Mouse (Mus musculus) kidney, embryonic 16.5 days (tissue): ENCODE measurements around the gene Prepl. TPM values are rescaled to one million over a fixed set of nuclear protein-coding genes. Genes with fewer than 3 reads are reported as not detected.

Source experiments
- ATAC-seq: fragments of 200-750 bp; cut with Nextera tagmentation; 2 replicates; pipeline ENCODE4 v1.8.0; 2017; ENCODE audit warnings: moderate TSS enrichment; ENCODE audit not compliant: low FRiP score, low TSS enrichment
- H3K27ac ChIP-seq: fragments of 300-500 bp; sonication (generic); 2 replicates; pipeline ENCODE4 v1.5.1; 2014; ENCODE audit warnings: low read length
- H3K27me3 ChIP-seq: fragments of 300-500 bp; sonication (generic); 2 replicates; pipeline ENCODE4 v1.6.1; 2014; ENCODE audit warnings: low read length, control low read depth, mixed read lengths; ENCODE audit not compliant: insufficient read depth
- H3K36me3 ChIP-seq: fragments of 300-500 bp; sonication (generic); 2 replicates; pipeline ENCODE4 v1.6.1; 2014; ENCODE audit warnings: low read length, control low read depth, mixed read lengths; ENCODE audit not compliant: insufficient read depth
- H3K4me1 ChIP-seq: fragments of 300-500 bp; sonication (generic); 2 replicates; pipeline ENCODE4 v1.6.1; 2014; ENCODE audit warnings: low read length, control low read depth, mixed read lengths; ENCODE audit not compliant: insufficient read depth
- H3K4me2 ChIP-seq: fragments of 300-500 bp; sonication (generic); replicated peaks from 2 replicates; pipeline ENCODE4 v1.6.1; 2014; ENCODE audit warnings: low read depth, low read length
- H3K4me3 ChIP-seq: fragments of 300-500 bp; sonication (generic); 2 replicates; pipeline ENCODE4 v1.5.1; 2014; ENCODE audit warnings: mild to moderate bottlenecking, low read length
- H3K9ac ChIP-seq: fragments of 300-500 bp; sonication (generic); replicated peaks from 2 replicates; pipeline ENCODE4 v1.6.1; 2014; ENCODE audit warnings: low read length
- H3K9me3 ChIP-seq: fragments of 300-500 bp; sonication (generic); 2 replicates; pipeline ENCODE4 v1.6.1; 2016; ENCODE audit warnings: low read length, control low read depth
- WGBS: fragments of 180-500 bp; shearing (Covaris S2); extraction: QIAGEN DNeasy Blood & Tissue Kit; methylation state at CpG from one replicate; pipeline ENCODE4 v1.1.7; 2014; 5-methylcytosine and 5-hydroxymethylcytosine counted together
- polyA plus RNA-seq: library from polyadenylated mRNA; unstranded; fragments of >200 nt; fragmentation: Nextera tagmentation; extraction: Ambion mirVana; gene quantifications from 2 replicates; pipeline ENCODE4 v1.2.1, GENCODE M21; 2015

The Prepl gene
- polyA plus RNA-seq, 1 experiment from 2014 or later, result 33.0 TPM

DNA sequence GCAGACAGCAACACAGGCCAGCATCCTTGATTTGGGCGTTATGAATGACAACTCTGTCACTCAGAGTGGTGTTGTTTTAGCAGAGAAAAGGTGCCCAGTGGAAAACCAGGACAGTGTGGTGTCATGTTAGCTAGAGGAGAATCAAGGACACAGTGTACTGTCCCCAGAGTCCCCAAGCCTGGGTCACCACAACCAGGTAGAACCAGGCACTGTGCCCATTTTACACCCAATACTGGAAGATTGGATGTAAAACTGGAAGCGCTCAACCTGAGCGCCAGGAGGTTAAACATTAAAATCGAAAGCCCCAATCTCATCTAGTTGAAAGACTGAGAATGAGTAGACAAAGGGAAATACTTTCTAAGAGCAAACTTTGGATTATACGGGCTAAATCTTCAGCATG is 45.6 kb downstream of the Prepl start:
- H3K27ac ChIP-seq, result peak overlapping the region; percentile 92
- no peak overlapping the region for H3K4me3 ChIP-seq
- H3K4me2 ChIP-seq, result no peak overlapping the region
- H3K4me1 ChIP-seq, result peaks cover 25% of the 10 kb centered on the region
- WGBS, result 76% methylated on average over 5 of the region's 5 CpGs
- no peaks in the 10 kb centered on the region for H3K36me3 ChIP-seq
- no peaks in the 10 kb centered on the region for H3K27me3 ChIP-seq
- H3K9ac ChIP-seq, result no peak overlapping the region
- no peak for ATAC-seq
- no peaks in the 10 kb centered on the region for H3K9me3 ChIP-seq

DNA sequence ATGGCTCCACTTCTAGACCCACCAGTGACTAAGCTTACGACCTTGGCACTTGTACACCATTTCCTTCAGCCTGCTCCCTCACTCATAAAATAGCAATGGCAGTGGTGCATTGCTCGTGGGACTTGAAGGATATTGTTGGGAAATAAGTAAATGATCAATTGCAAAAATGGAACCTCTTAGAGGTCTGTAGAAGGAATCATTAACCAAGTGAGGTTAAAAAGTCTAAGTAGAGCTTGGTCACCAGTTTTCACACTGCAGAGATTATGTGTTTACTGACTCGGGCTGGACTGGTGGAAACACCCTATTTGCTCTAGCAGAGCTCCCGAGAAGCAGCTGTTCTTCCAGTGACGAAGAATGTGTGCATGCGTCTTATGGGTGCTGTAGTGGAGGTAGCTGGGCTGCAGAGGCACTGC is 46.6 kb downstream of the Prepl start:
- no peak overlapping the region for H3K9ac ChIP-seq
- no peak overlapping the region for H3K4me3 ChIP-seq
- H3K9me3 ChIP-seq, result no peaks in the 10 kb centered on the region
- WGBS, result 58% methylated on average over 6 of the region's 6 CpGs
- H3K4me1 ChIP-seq, result peaks cover 25% of the 10 kb centered on the region
- no peaks in the 10 kb centered on the region for H3K27me3 ChIP-seq
- peak; percentile 68 for ATAC-seq
- H3K36me3 ChIP-seq, result no peaks in the 10 kb centered on the region
- H3K4me2 ChIP-seq, result no peak overlapping the region
- H3K27ac ChIP-seq, result peak overlapping the region; percentile 92

GRCm38 (mm10) chr17:85042419-85042818 is 47.6 kb downstream of the Prepl start:
- Histone ChIP-seq H3K9ac (no peak overlapping the region), H3K4me1 (peaks cover 25% of the 10 kb centered on the region), H3K4me2 (no peak overlapping the region), H3K9me3 (no peaks in the 10 kb centered on the region), H3K27ac (peak overlapping the region; percentile 92), H3K27me3 (no peaks in the 10 kb centered on the region), H3K4me3 (no peak overlapping the region), H3K36me3 (no peaks in the 10 kb centered on the region)
- no peak for ATAC-seq
- WGBS, result 54% methylated on average over 6 of the region's 6 CpGs

- H3K36me3 ChIP-seq, result no peaks in the 10 kb centered on the region
- peak; percentile 80; the same call in 1 of the 2 replicates for ATAC-seq
- no peak overlapping the region for H3K9ac ChIP-seq
- H3K27me3 ChIP-seq, result no peaks in the 10 kb centered on the region
- no peak overlapping the region for H3K4me3 ChIP-seq
- peak overlapping the region; percentile 81 for H3K27ac ChIP-seq
- WGBS, result 47% methylated on average over 7 of the region's 7 CpGs
- no peaks in the 10 kb centered on the region for H3K9me3 ChIP-seq
- H3K4me1 ChIP-seq, result peaks cover 25% of the 10 kb centered on the region
- H3K4me2 ChIP-seq, result no peak overlapping the region
Measured at GRCm38 (mm10) chr17:85040913-85041312, 49.1 kb downstream of the Prepl start.

- H3K27me3 ChIP-seq, result no peaks in the 10 kb centered on the region
- H3K4me2 ChIP-seq, result no peak overlapping the region
- H3K4me3 ChIP-seq, result no peak overlapping the region
- H3K27ac ChIP-seq, result no peak overlapping the region
- no peak overlapping the region for H3K9ac ChIP-seq
- no peak for ATAC-seq
- 94% methylated on average over 5 of the region's 5 CpGs for WGBS
- no peaks in the 10 kb centered on the region for H3K9me3 ChIP-seq
- peaks cover 23% of the 10 kb centered on the region for H3K4me1 ChIP-seq
- H3K36me3 ChIP-seq, result no peaks in the 10 kb centered on the region
Measured at GRCm38 (mm10) chr17:85038761-85039160, 51.3 kb downstream of the Prepl start.

DNA sequence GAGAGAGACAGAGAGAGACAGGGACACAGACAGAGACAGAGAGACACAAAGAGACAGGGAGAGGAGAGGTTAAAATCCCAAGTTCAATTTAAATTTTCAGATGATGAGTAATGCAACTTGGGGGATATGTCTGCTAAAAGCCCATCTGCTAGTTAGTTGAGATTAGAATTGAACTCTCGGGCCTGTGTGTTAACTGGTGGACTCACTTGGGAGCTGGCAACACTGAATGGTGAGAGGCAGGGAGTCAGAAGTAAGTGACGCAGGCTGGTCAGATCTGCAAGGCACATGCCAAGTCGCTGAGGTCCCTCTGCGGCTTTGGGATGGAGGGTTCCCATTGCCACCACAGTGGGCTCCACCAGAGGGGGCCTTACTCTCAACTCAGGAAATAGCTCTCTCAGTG is 51.7 kb downstream of the Prepl start:
- no peak overlapping the region for H3K4me2 ChIP-seq
- WGBS, result 81% methylated on average over 4 of the region's 4 CpGs
- ATAC-seq, result no peak

DNA sequence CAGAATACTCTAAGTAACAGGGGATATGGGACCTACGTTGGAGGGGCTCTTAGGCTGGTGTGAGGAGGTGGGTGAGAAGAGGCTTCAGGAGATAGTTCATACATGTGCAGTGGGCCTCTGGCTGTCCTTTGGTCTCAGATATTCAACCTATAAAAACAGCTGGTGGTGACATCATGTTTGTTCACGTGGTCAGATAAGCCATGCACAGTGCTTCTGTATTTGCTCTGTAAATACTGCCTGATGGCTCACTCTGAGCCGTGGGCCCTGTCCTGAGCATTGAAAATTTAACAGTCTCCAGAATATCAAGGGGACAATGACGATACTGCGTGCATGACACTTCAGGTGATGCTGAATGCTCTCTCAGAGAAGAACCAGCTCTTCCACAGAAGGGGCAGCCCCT is 52.2 kb downstream of the Prepl start:
- no peaks in the 10 kb centered on the region for H3K27me3 ChIP-seq
- WGBS, result 78% methylated on average over 5 of the region's 5 CpGs
- H3K9me3 ChIP-seq, result no peaks in the 10 kb centered on the region
- no peak overlapping the region for H3K9ac ChIP-seq
- H3K36me3 ChIP-seq, result no peaks in the 10 kb centered on the region
- H3K4me3 ChIP-seq, result no peak overlapping the region
- H3K4me1 ChIP-seq, result peaks cover 16% of the 10 kb centered on the region
- no peak for ATAC-seq
- H3K27ac ChIP-seq, result no peak overlapping the region
- no peak overlapping the region for H3K4me2 ChIP-seq

More for the DNA sequence above, 51.7 kb downstream of the Prepl start:
- Histone ChIP-seq H3K27me3 (no peaks in the 10 kb centered on the region), H3K4me3 (no peak overlapping the region), H3K9ac (no peak overlapping the region), H3K4me1 (peaks cover 21% of the 10 kb centered on the region), H3K9me3 (no peaks in the 10 kb centered on the region), H3K36me3 (no peaks in the 10 kb centered on the region), H3K27ac (no peak overlapping the region)

DNA sequence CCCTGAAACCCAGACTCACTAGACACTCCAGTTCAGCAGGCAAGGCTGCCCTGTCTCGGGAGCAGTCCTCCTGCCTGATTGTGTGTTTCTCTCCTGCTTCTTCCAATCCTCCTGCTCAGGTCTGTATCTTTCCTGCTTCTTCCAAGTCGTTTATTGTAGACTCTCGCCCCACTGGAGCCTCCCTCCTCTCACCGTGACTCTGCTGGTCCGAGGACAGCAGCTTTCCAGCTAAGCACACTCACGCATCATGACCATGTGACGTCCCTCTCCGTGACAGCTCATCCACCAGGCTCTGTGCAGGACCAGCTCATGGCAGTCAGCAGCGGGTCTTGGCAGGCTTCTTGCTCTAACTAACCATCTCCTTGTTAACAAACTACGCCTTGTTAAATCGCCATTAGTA is 56.0 kb downstream of the Prepl start:
- Histone ChIP-seq H3K4me3 (no peak overlapping the region), H3K4me1 (peaks cover 3% of the 10 kb centered on the region; the same call in 1 of the 2 replicates), H3K9me3 (no peaks in the 10 kb centered on the region), H3K9ac (no peak overlapping the region), H3K27me3 (no peaks in the 10 kb centered on the region), H3K27ac (no peak overlapping the region), H3K4me2 (no peak overlapping the region), H3K36me3 (no peaks in the 10 kb centered on the region)
- 0 out of 2 replicates have a peak, but pooled peaks have one; percentile 37 for ATAC-seq
- WGBS, result 54% methylated on average over 11 of the region's 11 CpGs

DNA sequence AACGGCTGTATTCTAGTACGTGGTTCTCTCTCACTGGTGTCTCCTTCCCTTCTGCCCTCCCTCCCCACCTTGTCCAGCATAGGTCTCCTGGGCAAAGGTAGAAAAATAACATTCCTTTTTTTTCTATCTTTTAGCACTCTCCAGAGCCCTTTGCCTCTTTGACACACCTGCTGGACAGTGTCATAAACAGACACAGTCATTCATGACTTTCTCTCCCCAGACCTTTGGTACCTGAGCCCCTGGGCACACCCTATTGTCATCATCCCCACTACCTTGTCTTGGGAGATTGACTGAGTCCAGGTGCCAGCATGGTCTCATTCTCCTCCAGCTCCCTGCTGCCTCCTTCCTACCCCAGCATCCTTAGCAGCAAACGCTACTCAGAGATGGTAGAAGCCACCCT is 57.0 kb downstream of the Prepl start:
- H3K9ac ChIP-seq, result no peak overlapping the region
- no peak overlapping the region for H3K27ac ChIP-seq
- H3K4me1 ChIP-seq, result peaks cover 3% of the 10 kb centered on the region; the same call in 1 of the 2 replicates
- no peak overlapping the region for H3K4me2 ChIP-seq
- H3K9me3 ChIP-seq, result no peaks in the 10 kb centered on the region
- no peaks in the 10 kb centered on the region for H3K27me3 ChIP-seq
- no peak overlapping the region for H3K4me3 ChIP-seq
- no peaks in the 10 kb centered on the region for H3K36me3 ChIP-seq
- ATAC-seq, result no peak
- 88% methylated on average over 3 of the region's 3 CpGs for WGBS

DNA sequence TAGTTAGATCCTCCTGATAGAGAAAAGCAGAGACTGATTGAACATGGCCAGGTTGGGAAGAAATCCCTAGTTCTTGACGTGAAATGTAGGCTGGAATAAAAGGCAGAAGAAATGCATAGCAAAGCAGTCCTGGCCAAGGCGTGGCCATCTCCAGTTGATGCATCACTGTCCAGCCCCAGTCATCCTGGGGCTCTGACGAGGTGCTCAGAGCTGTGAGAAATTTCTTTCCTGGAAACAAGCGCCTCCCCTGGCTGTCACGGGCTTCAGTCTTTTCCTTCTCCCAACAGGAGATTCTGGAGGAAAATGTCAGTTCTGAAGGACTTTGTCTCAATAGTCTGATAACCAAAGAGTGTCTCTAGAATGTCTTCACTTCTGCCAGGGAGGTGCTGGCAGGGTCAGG is 59.4 kb downstream of the Prepl start:
- H3K9ac ChIP-seq, result no peak overlapping the region
- no peaks in the 10 kb centered on the region for H3K9me3 ChIP-seq
- no peaks in the 10 kb centered on the region for H3K36me3 ChIP-seq
- no peaks in the 10 kb centered on the region for H3K27me3 ChIP-seq
- H3K4me3 ChIP-seq, result no peak overlapping the region
- WGBS, result 61% methylated on average over 5 of the region's 5 CpGs
- no peak overlapping the region for H3K4me2 ChIP-seq
- no peak overlapping the region for H3K27ac ChIP-seq
- ATAC-seq, result no peak
- peaks cover 3% of the 10 kb centered on the region; the same call in 1 of the 2 replicates for H3K4me1 ChIP-seq
